ENCODE assay signal across 11 mouse cellular contexts in genomic region chr16:38443721-38444464, GRCm38 (mm10).
"Had no signal": no experiment of that assay in that cellular context is flagged by ENCODE, and none has a peak within 500 bp of the region (broad histone marks: within the 10 kb centered on the region; RNA-seq: fewer than 3 reads in every experiment).

No protein-coding gene starts in this region.

- H3K4me3 ChIP-seq: limb, embryonic 13.5 days; midbrain, embryonic 10.5 days; neural tube, embryonic 13.5 days had no signal

- H3K27me3 ChIP-seq: limb, embryonic 13.5 days; neural tube, embryonic 13.5 days had no signal

- H3K9ac ChIP-seq: limb, embryonic 13.5 days; liver, embryonic 14.5 days; neural tube, embryonic 13.5 days had no signal

- H3K27ac ChIP-seq: limb, embryonic 13.5 days; liver, embryonic 14.5 days; midbrain, embryonic 10.5 days; neural tube, embryonic 13.5 days had no signal

- H3K4me1 ChIP-seq: limb, embryonic 13.5 days; midbrain, embryonic 10.5 days; neural tube, embryonic 13.5 days had no signal

- H3K9me3 ChIP-seq: limb, embryonic 13.5 days; midbrain, embryonic 10.5 days; neural tube, embryonic 13.5 days had no signal

- DNase-seq: kidney, adult 2 months; kidney, postnatal 25 days; layer of hippocampus, postnatal 36 days; lung, adult 18-20 months; right cerebral cortex, postnatal 25 days; thymus, adult 18-20 months; thymus, postnatal 25 days had no signal
